10 mouse cellular contexts compared by ENCODE assay signal in the genomic region with DNA sequence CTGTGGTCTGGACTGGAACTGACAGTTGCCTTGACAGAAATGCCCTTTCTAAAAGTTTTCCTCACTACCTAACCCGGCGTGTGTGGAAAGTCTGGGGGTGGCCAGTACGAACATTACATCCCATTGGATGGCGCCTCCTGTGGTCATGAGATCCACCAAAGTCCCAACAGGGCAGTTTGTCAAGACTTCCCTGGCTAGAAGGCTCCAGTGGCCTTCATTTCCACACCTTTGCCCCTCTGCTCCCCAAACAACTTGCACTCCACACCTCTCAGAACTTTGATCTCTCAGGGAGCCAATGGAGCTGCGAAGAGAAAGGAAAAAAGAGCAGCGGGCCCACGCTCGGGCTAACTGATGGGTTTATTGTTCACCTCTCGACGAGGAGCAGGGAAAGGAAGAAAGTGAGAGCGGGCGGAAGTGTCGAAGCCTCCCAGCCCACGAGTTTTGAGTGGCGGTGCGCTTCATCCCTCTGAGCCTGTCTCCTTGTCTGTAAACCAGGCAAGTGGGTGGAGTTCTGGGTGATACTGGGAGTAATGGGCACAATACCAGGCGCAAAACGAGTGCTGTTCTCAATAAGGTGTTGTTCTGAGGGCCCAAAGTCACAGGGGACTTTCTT.
DNase-seq lines count a peak whose midpoint lies in the region; ATAC-seq lines count a peak whose summit lies in the region.
"Had no signal": no experiment of that assay in that cellular context is flagged by ENCODE, and none has a peak within 500 bp of the region (broad histone marks: within the 10 kb centered on the region; RNA-seq: fewer than 3 reads in every experiment).

No protein-coding gene starts in this region.

- H3K4me3 ChIP-seq in hindbrain, embryonic 10.5 days = no peak overlapping the region
- no peak overlapping the region for H3K4me3 ChIP-seq in hindbrain, embryonic 14.5 days (replicated peaks; ENCODE audit: low read length)
- no peak overlapping the region for H3K4me3 ChIP-seq in midbrain, embryonic 10.5 days
- no peak overlapping the region for H3K4me3 ChIP-seq in midbrain, embryonic 14.5 days (replicated peaks; ENCODE audit: low read depth, low read length)
- no peak overlapping the region for H3K4me3 ChIP-seq in embryonic facial prominence, embryonic 12.5 days
- no peak overlapping the region for H3K4me3 ChIP-seq in midbrain, embryonic 13.5 days (replicated peaks)

- no peaks in the 10 kb centered on the region for H3K9me3 ChIP-seq in hindbrain, embryonic 10.5 days
- no peaks in the 10 kb centered on the region for H3K9me3 ChIP-seq in hindbrain, embryonic 14.5 days (ENCODE audit: control insufficient read depth, low read length)
- H3K9me3 ChIP-seq in midbrain, embryonic 10.5 days (replicated peaks) = no peaks in the 10 kb centered on the region
- no peaks in the 10 kb centered on the region for H3K9me3 ChIP-seq in midbrain, embryonic 14.5 days (ENCODE audit: control insufficient read depth, low read length)
- H3K9me3 ChIP-seq in embryonic facial prominence, embryonic 12.5 days = no peaks in the 10 kb centered on the region
- no peaks in the 10 kb centered on the region for H3K9me3 ChIP-seq in midbrain, embryonic 13.5 days

- H3K27me3 ChIP-seq in hindbrain, embryonic 10.5 days (ENCODE audit: insufficient read depth, poor library complexity, severe bottlenecking) = peaks cover 85% of the 10 kb centered on the region
- H3K27me3 ChIP-seq in hindbrain, embryonic 14.5 days (ENCODE audit: control insufficient read depth, insufficient read depth, low read length) = peaks cover 8% of the 10 kb centered on the region
- peaks cover 93% of the 10 kb centered on the region for H3K27me3 ChIP-seq in midbrain, embryonic 10.5 days (ENCODE audit: low read depth, poor library complexity, severe bottlenecking)
- no peaks in the 10 kb centered on the region for H3K27me3 ChIP-seq in midbrain, embryonic 14.5 days (ENCODE audit: control insufficient read depth, insufficient read depth, low read length)
- H3K27me3 ChIP-seq in embryonic facial prominence, embryonic 12.5 days = peaks cover 23% of the 10 kb centered on the region
- peaks cover 24% of the 10 kb centered on the region; the same call in 1 of the 2 replicates for H3K27me3 ChIP-seq in midbrain, embryonic 13.5 days
- H3K27me3 ChIP-seq: CH12.LX had no signal

- H3K4me1 ChIP-seq in hindbrain, embryonic 10.5 days (replicated peaks) = peaks cover 33% of the 10 kb centered on the region
- no peaks in the 10 kb centered on the region for H3K4me1 ChIP-seq in hindbrain, embryonic 14.5 days (replicated peaks; ENCODE audit: control insufficient read depth, insufficient read depth, low read length)
- H3K4me1 ChIP-seq in midbrain, embryonic 10.5 days = peaks cover 50% of the 10 kb centered on the region
- H3K4me1 ChIP-seq in midbrain, embryonic 14.5 days (ENCODE audit: control insufficient read depth, insufficient read depth, low read length) = no peaks in the 10 kb centered on the region
- H3K4me1 ChIP-seq in embryonic facial prominence, embryonic 12.5 days = peaks cover 9% of the 10 kb centered on the region; the same call in 1 of the 2 replicates
- H3K4me1 ChIP-seq in midbrain, embryonic 13.5 days (replicated peaks) = peaks cover 10% of the 10 kb centered on the region

- H3K36me3 ChIP-seq in hindbrain, embryonic 10.5 days = no peaks in the 10 kb centered on the region
- no peaks in the 10 kb centered on the region for H3K36me3 ChIP-seq in hindbrain, embryonic 14.5 days (replicated peaks; ENCODE audit: control insufficient read depth, insufficient read depth)
- no peaks in the 10 kb centered on the region for H3K36me3 ChIP-seq in midbrain, embryonic 10.5 days
- H3K36me3 ChIP-seq in midbrain, embryonic 14.5 days (ENCODE audit: control insufficient read depth, insufficient read depth, low read length) = no peaks in the 10 kb centered on the region
- no peaks in the 10 kb centered on the region for H3K36me3 ChIP-seq in embryonic facial prominence, embryonic 12.5 days
- no peaks in the 10 kb centered on the region for H3K36me3 ChIP-seq in midbrain, embryonic 13.5 days

- peak overlapping the region; percentile 59 for H3K27ac ChIP-seq in hindbrain, embryonic 10.5 days
- H3K27ac ChIP-seq in hindbrain, embryonic 14.5 days = no peak overlapping the region
- peak overlapping the region; percentile 76 for H3K27ac ChIP-seq in midbrain, embryonic 10.5 days (replicated peaks)
- no peak overlapping the region; the same call in 1 of the 2 replicates for H3K27ac ChIP-seq in midbrain, embryonic 14.5 days (replicated peaks; ENCODE audit: low read depth, low read length)
- H3K27ac ChIP-seq in embryonic facial prominence, embryonic 12.5 days = 0 out of 2 replicates have a peak overlapping the region, but pooled peaks have one; percentile 11
- H3K27ac ChIP-seq in midbrain, embryonic 13.5 days = no peak overlapping the region; the same call in 1 of the 2 replicates
- H3K27ac ChIP-seq: liver, embryonic 14.5 days had no signal

- DNase-seq in hindbrain, embryonic 10.5 days (ENCODE audit: low spot score) = peak; percentile 24
- no peak for DNase-seq in hindbrain, embryonic 14.5 days (ENCODE audit: low spot score)
- peak; percentile 30 for DNase-seq in midbrain, embryonic 10.5 days (ENCODE audit: low spot score)
- DNase-seq in midbrain, embryonic 14.5 days = no peak
- no peak for DNase-seq in frontal cortex, adult 2 months (ENCODE audit: extremely low spot score in 1 of 2, low spot score in 1 of 2)
- no peak for DNase-seq in urinary bladder, adult 2 months (ENCODE audit: low spot score)

- no peak overlapping the region for H3K9ac ChIP-seq in hindbrain, embryonic 14.5 days
- no peak overlapping the region for H3K9ac ChIP-seq in midbrain, embryonic 14.5 days (replicated peaks; ENCODE audit: low read length)
- H3K9ac ChIP-seq in embryonic facial prominence, embryonic 12.5 days = no peak overlapping the region
- no peak overlapping the region for H3K9ac ChIP-seq in midbrain, embryonic 13.5 days (replicated peaks)
- H3K9ac ChIP-seq: liver, embryonic 14.5 days had no signal

- 17% methylated on average over 18 of the region's 18 CpGs for WGBS in hindbrain, embryonic 10.5 days
- 24% methylated on average over 18 of the region's 18 CpGs for WGBS in hindbrain, embryonic 14.5 days
- WGBS in midbrain, embryonic 10.5 days = 15% methylated on average over 18 of the region's 18 CpGs
- WGBS in midbrain, embryonic 14.5 days = 25% methylated on average over 18 of the region's 18 CpGs
- WGBS in embryonic facial prominence, embryonic 12.5 days = 16% methylated on average over 18 of the region's 18 CpGs
- WGBS in midbrain, embryonic 13.5 days = 25% methylated on average over 18 of the region's 18 CpGs

- no peak overlapping the region for H3K4me2 ChIP-seq in hindbrain, embryonic 14.5 days (replicated peaks)
- H3K4me2 ChIP-seq in midbrain, embryonic 14.5 days (ENCODE audit: low read length) = no peak overlapping the region
- H3K4me2 ChIP-seq in embryonic facial prominence, embryonic 12.5 days (replicated peaks) = no peak overlapping the region
- no peak overlapping the region for H3K4me2 ChIP-seq in midbrain, embryonic 13.5 days (replicated peaks)

- ATAC-seq in hindbrain, embryonic 14.5 days (ENCODE audit: low FRiP score) = no peak
- ATAC-seq in midbrain, embryonic 14.5 days (ENCODE audit: low FRiP score, low TSS enrichment) = no peak
- no peak for ATAC-seq in embryonic facial prominence, embryonic 12.5 days (ENCODE audit: insufficient number of reproducible peaks, insufficient read depth, low FRiP score, low TSS enrichment)
- ATAC-seq in midbrain, embryonic 13.5 days = 0 out of 2 replicates have a peak, but pooled peaks have one; percentile 7

Comparison
In these comparisons a context has a peak if more than half of its experiments do, and no peak if none do; other contexts are left out.
1. DNase-seq: peak in hindbrain, embryonic 10.5 days (single experiment) and midbrain, embryonic 10.5 days (single experiment); none in hindbrain, embryonic 14.5 days (single experiment), midbrain, embryonic 14.5 days (single experiment), frontal cortex, adult 2 months (0 of 2) and urinary bladder, adult 2 months (single experiment).
2. H3K27ac ChIP-seq: peak in hindbrain, embryonic 10.5 days (single experiment), midbrain, embryonic 10.5 days (single experiment) and embryonic facial prominence, embryonic 12.5 days (single experiment); none in hindbrain, embryonic 14.5 days (single experiment), midbrain, embryonic 14.5 days (single experiment) and midbrain, embryonic 13.5 days (single experiment).